Mouse (Mus musculus): ENCODE data around the gene B3galt1.

DNA sequence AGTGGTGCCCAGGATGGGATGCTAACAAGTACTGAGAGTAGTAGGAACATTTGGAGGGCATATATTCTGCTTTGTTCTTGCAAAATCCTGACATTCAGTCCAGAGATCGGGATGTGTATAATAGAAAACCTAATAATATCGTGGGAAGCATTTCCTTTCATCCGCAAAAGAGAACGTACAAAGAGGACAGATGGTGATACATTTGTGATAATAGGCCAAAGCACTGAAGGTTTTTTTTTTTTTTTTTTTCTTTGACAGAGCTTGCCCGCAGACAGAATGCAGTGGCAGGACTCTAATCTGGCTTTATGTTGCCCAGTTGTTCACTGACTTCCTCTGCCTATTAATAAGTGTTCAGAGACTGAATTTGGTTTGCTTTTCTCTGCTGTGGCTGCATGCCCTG is 256.7 kb downstream of the B3galt1 start:
- TF ChIP-seq GATA1 (IDR thresholded peaks at IDR 0.05; ENCODE audit: borderline replicate concordance, low read length) (no peak), FLI1 (IDR thresholded peaks at IDR 0.05; ENCODE audit: low read length) (no peak)
